Mouse (Mus musculus): ENCODE data around the gene Nrap. TPM values are rescaled to one million over a fixed set of nuclear protein-coding genes. Genes with fewer than 3 reads are reported as not detected.

Gene Nrap
- polyA plus RNA-seq, 1 experiment from 2014 or later: 0.07 TPM

DNA sequence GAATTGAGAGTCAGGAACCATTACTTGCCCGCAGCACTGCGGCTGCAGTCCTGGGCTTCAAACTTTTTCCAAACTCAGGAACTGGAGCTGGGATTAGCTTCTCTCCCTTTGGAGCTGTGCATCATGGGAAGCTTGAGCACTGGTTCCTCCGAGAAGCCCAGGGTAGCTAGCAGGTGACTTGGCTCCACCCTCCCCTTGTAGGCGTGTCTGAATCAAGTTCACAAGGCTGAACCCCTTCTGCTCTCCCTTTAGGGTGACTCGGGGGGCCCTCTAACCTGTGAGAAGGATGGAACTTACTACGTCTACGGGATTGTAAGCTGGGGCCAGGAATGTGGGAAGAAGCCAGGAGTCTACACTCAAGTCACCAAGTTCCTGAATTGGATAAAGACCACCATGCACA lies 70.6 kb downstream of the Nrap start:
- no peak overlapping the region for H3K4me3 ChIP-seq
- no peak for DNase-seq (ENCODE audit: low spot score)
- H3K27me3 ChIP-seq (replicated peaks; ENCODE audit: low read depth, poor library complexity, severe bottlenecking): peaks cover 35% of the 10 kb centered on the region
- peaks cover 30% of the 10 kb centered on the region for H3K4me1 ChIP-seq
- H3K27ac ChIP-seq (replicated peaks): no peak overlapping the region
- no peaks in the 10 kb centered on the region for H3K9me3 ChIP-seq
- 91% methylated on average over 7 of the region's 7 CpGs for WGBS
- H3K36me3 ChIP-seq (replicated peaks): no peaks in the 10 kb centered on the region

DNA sequence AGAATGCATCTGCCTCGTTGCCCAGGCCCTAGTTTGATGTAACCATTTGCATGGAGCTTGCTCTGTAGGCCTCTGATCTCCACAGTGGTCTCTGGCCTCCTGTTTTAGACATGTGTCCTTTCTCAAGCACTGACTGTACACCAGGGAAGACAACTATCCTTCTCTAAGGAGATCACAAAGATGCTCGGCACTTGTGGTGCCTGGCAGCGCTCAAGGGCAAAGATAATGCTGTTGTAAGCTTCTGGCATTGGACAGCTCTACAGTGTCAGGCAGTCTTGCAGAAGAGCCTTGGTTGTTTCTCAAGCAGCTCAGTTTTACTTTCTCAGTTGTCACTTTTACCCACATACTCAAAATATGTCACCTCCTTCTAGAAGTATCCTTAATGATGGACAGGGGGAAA lies 73.3 kb downstream of the Nrap start:
- 81% methylated on average over 3 of the region's 3 CpGs for whole genome bisulfite sequencing
- DNase-seq (ENCODE audit: low spot score): no peak
- no peaks in the 10 kb centered on the region for H3K9me3 ChIP-seq
- H3K27me3 ChIP-seq (replicated peaks; ENCODE audit: low read depth, poor library complexity, severe bottlenecking): peaks cover 25% of the 10 kb centered on the region
- peaks cover 23% of the 10 kb centered on the region for H3K4me1 ChIP-seq
- H3K36me3 ChIP-seq (replicated peaks): no peaks in the 10 kb centered on the region
- no peak overlapping the region for H3K27ac ChIP-seq (replicated peaks)
- H3K4me3 ChIP-seq: no peak overlapping the region

DNA sequence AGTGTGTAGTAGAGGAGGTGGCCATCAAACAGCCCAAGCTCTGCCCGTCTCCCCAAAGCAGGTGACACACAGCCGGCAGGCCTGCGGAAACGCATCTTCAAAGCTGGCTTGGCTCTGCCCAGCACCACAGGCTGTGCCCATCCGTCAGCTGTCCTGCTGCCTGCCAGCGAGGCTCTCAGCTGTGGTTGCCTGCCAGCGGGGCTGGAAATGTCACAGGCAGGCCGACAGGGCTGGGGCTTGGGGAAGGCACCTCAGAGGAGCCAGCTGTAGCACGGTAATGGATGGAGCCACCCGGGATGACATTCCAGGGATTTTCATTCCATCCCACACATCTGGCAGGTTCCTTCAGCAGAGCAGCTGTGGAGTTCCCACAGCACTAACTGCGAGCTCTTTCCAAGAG lies 89.0 kb downstream of the Nrap start:
- H3K27ac ChIP-seq (replicated peaks): no peak overlapping the region; the same call in 1 of the 2 replicates
- WGBS: 80% methylated on average over 11 of the region's 11 CpGs
- peaks cover 3% of the 10 kb centered on the region; the same call in 1 of the 2 replicates for H3K4me1 ChIP-seq
- H3K27me3 ChIP-seq (replicated peaks; ENCODE audit: low read depth, poor library complexity, severe bottlenecking): peaks cover 6% of the 10 kb centered on the region
- H3K4me3 ChIP-seq: no peak overlapping the region
- no peaks in the 10 kb centered on the region for H3K9me3 ChIP-seq
- DNase-seq (ENCODE audit: low spot score): no peak
- H3K36me3 ChIP-seq (replicated peaks): no peaks in the 10 kb centered on the region

DNA sequence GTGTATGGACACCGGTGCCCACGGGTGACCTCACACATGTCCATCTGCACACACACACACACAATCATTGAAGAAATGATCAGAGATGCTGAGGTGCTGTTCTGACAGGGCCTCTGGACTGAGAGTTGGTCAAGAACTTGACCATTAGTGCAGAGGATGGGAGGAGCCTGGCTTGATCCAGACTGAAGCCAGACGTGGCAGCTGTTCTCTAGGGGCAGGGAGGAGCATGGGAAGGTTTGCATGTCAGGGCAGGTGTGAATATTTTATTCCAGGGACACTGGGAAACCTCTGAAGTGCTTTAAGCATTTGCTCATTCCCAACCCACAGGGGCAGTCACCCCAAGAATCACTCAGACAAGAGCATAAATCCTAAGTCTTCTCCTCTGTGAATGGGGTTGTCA lies 92.6 kb downstream of the Nrap start:
- Histone ChIP-seq H3K27me3 (replicated peaks; ENCODE audit: low read depth, poor library complexity, severe bottlenecking) (peaks cover 6% of the 10 kb centered on the region), H3K4me3 (no peak overlapping the region), H3K4me1 (peaks cover 6% of the 10 kb centered on the region; the same call in 1 of the 2 replicates), H3K9me3 (no peaks in the 10 kb centered on the region), H3K36me3 (replicated peaks) (no peaks in the 10 kb centered on the region), H3K27ac (replicated peaks) (no peak overlapping the region)
- 72% methylated on average over 3 of the region's 3 CpGs for whole genome bisulfite sequencing
- no peak for DNase-seq (ENCODE audit: low spot score)

DNA sequence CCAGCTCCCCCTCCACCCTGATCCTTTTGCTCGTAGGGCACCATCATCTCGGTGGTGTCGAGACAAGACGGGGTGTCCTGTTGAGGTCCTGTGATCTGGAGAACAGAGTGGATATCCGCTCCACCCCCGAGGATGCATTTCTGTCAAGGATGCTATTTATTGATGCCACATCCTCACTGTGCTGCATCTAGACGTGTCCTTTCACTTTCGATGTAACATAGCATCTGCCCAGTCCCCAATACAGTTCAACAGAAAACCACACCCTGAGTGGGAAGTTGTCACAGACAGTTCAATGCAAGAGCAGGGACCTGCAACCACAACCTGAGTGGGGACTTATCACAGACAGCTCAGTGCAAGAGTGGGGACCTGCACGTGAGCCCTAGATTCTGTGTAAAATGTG lies 93.2 kb downstream of the Nrap start:
- no peak for DNase-seq (ENCODE audit: low spot score)
- Histone ChIP-seq H3K27ac (replicated peaks) (no peak overlapping the region), H3K27me3 (replicated peaks; ENCODE audit: low read depth, poor library complexity, severe bottlenecking) (peaks cover 6% of the 10 kb centered on the region), H3K36me3 (replicated peaks) (no peaks in the 10 kb centered on the region), H3K4me3 (no peak overlapping the region), H3K9me3 (no peaks in the 10 kb centered on the region), H3K4me1 (peaks cover 6% of the 10 kb centered on the region; the same call in 1 of the 2 replicates)
- 84% methylated on average over 9 of the region's 9 CpGs for WGBS

DNA sequence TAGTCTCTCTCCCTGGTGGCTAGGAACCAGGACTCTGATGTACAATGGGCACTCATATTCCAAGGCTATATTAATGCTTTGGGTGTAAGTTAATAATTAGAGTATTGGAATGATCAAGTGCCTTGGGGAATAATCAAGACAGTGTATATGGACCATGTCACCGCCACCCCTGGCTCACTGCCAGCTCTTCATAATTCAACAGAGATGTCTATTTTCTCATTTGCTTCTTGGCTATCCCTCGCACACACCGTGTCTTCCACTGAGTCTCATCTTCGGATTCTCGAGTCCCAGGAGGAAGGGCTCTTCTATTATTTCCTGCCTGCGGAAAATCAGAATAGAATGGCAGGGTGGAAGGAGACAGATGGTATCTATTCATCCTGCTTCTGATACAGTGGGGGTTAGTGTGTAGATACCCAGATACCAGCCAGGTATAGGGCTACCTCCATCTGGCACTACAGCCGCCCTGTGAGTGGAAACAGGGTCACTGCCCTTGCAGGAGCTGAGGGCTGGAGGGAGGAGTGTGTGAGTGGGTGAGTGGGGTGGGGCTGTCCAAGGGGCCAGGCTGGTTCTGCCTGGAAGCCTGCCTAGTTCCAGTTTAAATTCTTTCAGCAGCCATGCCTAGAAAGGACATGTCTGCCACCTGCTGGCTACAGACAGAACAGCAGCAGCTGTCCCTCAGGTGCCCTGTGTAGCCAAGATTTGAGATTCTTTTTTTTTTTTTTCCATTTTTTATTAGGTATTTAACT lies 95.0 kb downstream of the Nrap start:
- Histone ChIP-seq H3K27me3 (replicated peaks; ENCODE audit: low read depth, poor library complexity, severe bottlenecking) (peaks cover 6% of the 10 kb centered on the region), H3K36me3 (replicated peaks) (no peaks in the 10 kb centered on the region), H3K4me3 (no peak overlapping the region), H3K4me1 (peaks cover 3% of the 10 kb centered on the region; the same call in 1 of the 2 replicates), H3K27ac (replicated peaks) (no peak overlapping the region), H3K9me3 (no peaks in the 10 kb centered on the region)
- peak; percentile 75 for DNase-seq (ENCODE audit: low spot score)
- WGBS: 69% methylated on average over 7 of the region's 7 CpGs

DNA sequence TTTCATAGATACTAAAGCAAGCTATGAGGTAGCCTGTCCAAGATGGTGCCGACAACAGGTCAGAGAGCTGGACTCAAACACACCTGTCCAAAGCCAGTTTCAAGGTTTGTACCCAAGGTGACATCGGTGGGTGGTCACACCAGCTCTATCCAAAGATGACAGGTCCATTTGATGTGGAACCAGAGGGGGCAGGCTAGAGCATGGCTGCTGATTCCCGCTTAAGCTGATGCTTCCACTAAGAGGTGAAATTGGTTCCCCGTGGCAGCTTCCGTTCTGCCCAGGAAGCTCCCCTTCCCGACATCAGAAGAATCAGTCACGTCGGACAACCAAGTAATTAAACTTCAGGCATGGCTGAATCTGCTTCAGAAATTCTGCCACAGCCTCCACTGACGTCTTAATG lies 97.5 kb downstream of the Nrap start:
- no peak overlapping the region for H3K4me3 ChIP-seq
- 71% methylated on average over 9 of the region's 9 CpGs for WGBS

DNA sequence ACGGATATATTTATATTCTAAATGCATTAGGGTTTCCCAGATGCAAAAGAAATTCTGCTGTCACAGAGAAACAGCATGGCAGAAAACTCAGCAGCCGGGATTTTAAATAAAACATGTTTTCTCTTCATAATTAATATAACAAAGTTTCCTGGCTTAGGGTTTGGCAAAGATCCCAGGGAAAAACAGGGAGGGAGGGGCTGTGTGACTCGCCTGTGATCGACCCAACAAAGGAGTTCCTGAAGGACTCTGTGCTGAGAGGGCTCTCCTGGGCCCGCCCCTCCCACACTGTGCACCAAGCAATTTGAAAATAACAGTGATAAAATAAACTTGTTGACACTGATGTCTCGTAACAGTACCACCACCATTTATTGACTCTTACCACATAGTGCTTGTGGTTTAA lies 97.9 kb downstream of the Nrap start:
- Histone ChIP-seq H3K27ac (replicated peaks) (no peak overlapping the region), H3K4me1 (peaks cover 8% of the 10 kb centered on the region; the same call in 1 of the 2 replicates), H3K36me3 (replicated peaks) (no peaks in the 10 kb centered on the region), H3K9me3 (no peaks in the 10 kb centered on the region), H3K4me3 (no peak overlapping the region), H3K27me3 (replicated peaks; ENCODE audit: low read depth, poor library complexity, severe bottlenecking) (peaks cover 6% of the 10 kb centered on the region)
- WGBS: 86% methylated on average over 6 of the region's 6 CpGs
- DNase-seq (ENCODE audit: low spot score): no peak

More for the DNA sequence above, 97.5 kb downstream of the Nrap start:
- DNase-seq (ENCODE audit: low spot score): no peak
- H3K4me1 ChIP-seq: peaks cover 8% of the 10 kb centered on the region; the same call in 1 of the 2 replicates
- H3K27ac ChIP-seq (replicated peaks): no peak overlapping the region
- H3K36me3 ChIP-seq (replicated peaks): no peaks in the 10 kb centered on the region
- no peaks in the 10 kb centered on the region for H3K9me3 ChIP-seq
- peaks cover 6% of the 10 kb centered on the region for H3K27me3 ChIP-seq (replicated peaks; ENCODE audit: low read depth, poor library complexity, severe bottlenecking)

DNA sequence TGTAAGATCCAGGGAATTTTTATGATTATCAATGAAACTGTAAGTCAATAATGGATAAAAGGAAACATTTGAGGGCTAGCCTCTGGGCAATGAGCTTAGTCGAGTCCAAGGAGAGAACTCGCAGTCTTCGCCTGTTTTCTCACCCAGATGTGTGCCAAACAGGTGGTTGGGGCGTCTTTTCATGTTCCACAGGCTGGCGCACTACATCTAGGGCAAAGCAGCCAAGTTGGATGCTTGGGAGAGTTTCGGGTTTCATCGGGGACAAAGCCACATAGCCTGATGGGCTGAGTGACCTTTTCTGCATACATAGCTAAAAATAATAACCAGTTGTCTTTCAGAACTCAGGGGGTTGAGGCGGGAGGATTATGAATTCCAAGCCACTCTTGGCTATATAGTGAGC lies 100.2 kb downstream of the Nrap start:
- no peak overlapping the region for H3K27ac ChIP-seq (replicated peaks)
- 0 out of 2 replicates have a peak, but pooled peaks cover 4% of the 10 kb centered on the region for H3K27me3 ChIP-seq (replicated peaks; ENCODE audit: low read depth, poor library complexity, severe bottlenecking)
- no peaks in the 10 kb centered on the region for H3K9me3 ChIP-seq
- DNase-seq (ENCODE audit: low spot score): no peak
- H3K4me3 ChIP-seq: no peak overlapping the region
- WGBS: 88% methylated on average over 8 of the region's 8 CpGs
- H3K4me1 ChIP-seq: peaks cover 13% of the 10 kb centered on the region
- no peaks in the 10 kb centered on the region for H3K36me3 ChIP-seq (replicated peaks)

DNA sequence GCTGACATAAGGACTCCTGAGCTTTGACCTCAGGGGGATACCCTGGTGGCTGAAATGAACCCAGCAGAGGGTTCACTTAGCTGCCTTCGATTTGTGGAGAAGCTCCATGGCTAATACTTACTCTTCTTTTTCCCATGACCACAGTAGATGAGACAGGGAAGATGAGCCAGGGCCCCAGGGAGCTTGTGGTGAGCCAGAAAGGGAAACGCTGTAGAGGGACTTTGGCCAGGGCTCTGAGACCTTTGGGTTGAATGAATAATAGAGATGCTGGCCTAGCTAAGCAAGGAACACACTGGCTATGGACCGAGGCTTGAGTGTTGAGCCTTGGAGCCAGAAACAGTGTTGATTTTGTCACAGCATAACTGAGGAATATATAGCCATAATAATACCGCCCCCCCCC lies 101.4 kb downstream of the Nrap start:
- peaks cover 13% of the 10 kb centered on the region for H3K4me1 ChIP-seq
- 85% methylated on average over 4 of the region's 4 CpGs for WGBS

DNA sequence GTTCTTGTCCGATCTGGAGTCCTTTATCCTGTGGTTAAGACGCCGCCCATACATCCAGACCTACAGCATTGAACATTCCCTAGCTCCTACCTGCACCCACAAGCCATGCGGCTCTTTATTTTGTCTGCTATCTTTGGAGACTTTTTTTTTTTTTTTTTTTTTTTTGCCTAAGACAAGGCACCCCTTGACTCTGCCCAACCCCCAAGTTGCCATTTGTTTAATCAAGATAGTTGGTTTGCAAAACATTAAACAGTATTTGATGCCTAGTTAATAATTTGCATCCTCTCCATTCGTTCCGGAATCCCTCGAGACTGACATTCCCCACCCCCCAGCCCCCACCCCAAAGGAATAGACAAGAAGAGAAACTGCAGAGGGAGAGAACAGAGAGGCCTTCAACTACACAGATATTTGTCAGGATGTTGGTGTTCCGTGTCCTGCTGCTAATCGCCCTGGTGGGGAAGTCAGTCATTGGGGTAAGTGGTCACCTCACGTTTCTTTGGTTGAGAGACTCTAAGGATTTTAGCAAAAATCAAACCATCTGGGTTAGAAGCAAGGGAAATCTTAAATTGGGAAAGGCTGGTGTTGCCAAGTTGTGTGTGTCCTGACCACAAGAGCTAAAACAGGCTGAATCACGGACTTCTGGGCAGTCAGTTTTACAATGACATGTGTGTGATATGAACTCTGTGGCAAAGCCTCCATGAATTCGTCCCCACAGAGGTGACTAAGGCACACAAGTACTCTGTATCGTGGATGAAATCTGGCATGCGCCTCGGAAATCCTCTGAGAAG lies 102.1 kb downstream of the Nrap start:
- H3K27ac ChIP-seq (replicated peaks): no peak overlapping the region
- H3K9me3 ChIP-seq: no peaks in the 10 kb centered on the region
- 86% methylated on average over 15 of the region's 15 CpGs for WGBS
- peaks cover 13% of the 10 kb centered on the region for H3K4me1 ChIP-seq
- DNase-seq (ENCODE audit: low spot score): no peak
- no peaks in the 10 kb centered on the region for H3K36me3 ChIP-seq (replicated peaks)
- H3K4me3 ChIP-seq: no peak overlapping the region
- 0 out of 2 replicates have a peak, but pooled peaks cover 4% of the 10 kb centered on the region for H3K27me3 ChIP-seq (replicated peaks; ENCODE audit: low read depth, poor library complexity, severe bottlenecking)

More for the DNA sequence above, 101.4 kb downstream of the Nrap start:
- no peak overlapping the region for H3K27ac ChIP-seq (replicated peaks)
- no peak overlapping the region for H3K4me3 ChIP-seq
- H3K9me3 ChIP-seq: no peaks in the 10 kb centered on the region
- no peaks in the 10 kb centered on the region for H3K36me3 ChIP-seq (replicated peaks)
- 0 out of 2 replicates have a peak, but pooled peaks cover 4% of the 10 kb centered on the region for H3K27me3 ChIP-seq (replicated peaks; ENCODE audit: low read depth, poor library complexity, severe bottlenecking)
- DNase-seq (ENCODE audit: low spot score): no peak

DNA sequence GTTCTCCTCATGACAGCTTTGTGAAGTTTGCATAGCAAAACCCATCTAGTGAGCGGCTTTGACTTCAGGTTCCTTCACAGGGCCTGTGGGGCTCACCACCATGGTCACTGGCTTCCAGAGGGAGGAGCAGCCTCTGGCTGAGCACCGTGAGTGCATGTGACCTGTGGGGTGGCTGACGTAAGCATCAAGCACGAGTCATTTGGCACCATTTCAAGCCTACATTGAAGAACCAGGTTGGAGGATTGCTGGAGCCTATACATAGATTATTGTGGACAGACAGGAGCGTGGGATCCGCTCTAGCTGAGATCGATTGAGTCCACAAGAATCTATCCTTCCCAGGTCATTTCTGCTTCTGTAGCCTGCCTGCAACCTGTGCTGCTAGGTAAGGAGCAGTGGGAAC lies 103.0 kb downstream of the Nrap start, which contains the start of gene Habp2:
Habp2 (plus strand) TSS at position 272 of the 400 bp plus-strand sequence.
- H3K4me3 ChIP-seq: no peak within 1 kb of the TSS
- 0 out of 2 replicates have a peak, but pooled peaks cover 4% of the 10 kb centered on the region for H3K27me3 ChIP-seq (replicated peaks; ENCODE audit: low read depth, poor library complexity, severe bottlenecking)
- H3K27ac ChIP-seq (replicated peaks): no peak within 1 kb of the TSS
- H3K9me3 ChIP-seq: no peaks in the 10 kb centered on the region
- DNase-seq (ENCODE audit: low spot score): no peak
- WGBS: 92% methylated on average over 7 of the region's 7 CpGs
- peaks cover 13% of the 10 kb centered on the region for H3K4me1 ChIP-seq
- H3K36me3 ChIP-seq (replicated peaks): no peaks in the 10 kb centered on the region
